Mouse (Mus musculus): ENCODE measurements at regions not wholly inside any gene's neighbourhood (a gene's known extent, or its start where the extent isn't known, plus 50 kb on each side); places are given as distances from the start of the nearest gene placed in this dataset.

- DNase-seq (ENCODE audit: low spot score) (peak; percentile 43), ATAC-seq (replicated peaks; ENCODE audit: low FRiP score) (no peak)
- 59% methylated on average over 10 of the region's 10 CpGs for WGBS
These were observed 156.4 kb upstream of the Frg1 start for GRCm38 (mm10) chr8:41573027-41573885.

GRCm38 (mm10) chr8:41570566-41570965 is 153.7 kb upstream of the Frg1 start:
- Histone ChIP-seq H3K4me3 (ENCODE audit: low read depth, low read length) (no peak overlapping the region), H3K9ac (ENCODE audit: low read depth, low read length) (no peak overlapping the region), H3K4me1 (replicated peaks; ENCODE audit: control insufficient read depth, insufficient read depth, low read length) (no peaks in the 10 kb centered on the region), H3K27ac (ENCODE audit: low read depth, low read length) (no peak overlapping the region), H3K36me3 (ENCODE audit: control insufficient read depth, insufficient read depth, low read length) (no peaks in the 10 kb centered on the region), H3K4me2 (no peak overlapping the region), H3K9me3 (ENCODE audit: control insufficient read depth, low read length) (no peaks in the 10 kb centered on the region), H3K27me3 (replicated peaks; ENCODE audit: control insufficient read depth, insufficient read depth, low read length) (no peaks in the 10 kb centered on the region)
- no peak for ATAC-seq (replicated peaks; ENCODE audit: low FRiP score)
- no peak for DNase-seq (ENCODE audit: low spot score)
- 86% methylated on average over 6 of the region's 6 CpGs for WGBS

More at GRCm38 (mm10) chr8:41573027-41573885, 156.4 kb upstream of the Frg1 start:
- no peaks in the 10 kb centered on the region for H3K36me3 ChIP-seq (ENCODE audit: control insufficient read depth, insufficient read depth, low read length)
- H3K4me3 ChIP-seq (ENCODE audit: low read depth, low read length), result no peak overlapping the region
- H3K9me3 ChIP-seq (ENCODE audit: control insufficient read depth, low read length), result no peaks in the 10 kb centered on the region
- H3K9ac ChIP-seq (ENCODE audit: low read depth, low read length), result no peak overlapping the region
- H3K4me2 ChIP-seq, result no peak overlapping the region
- no peak overlapping the region for H3K27ac ChIP-seq (ENCODE audit: low read depth, low read length)
- H3K27me3 ChIP-seq (replicated peaks; ENCODE audit: control insufficient read depth, insufficient read depth, low read length), result no peaks in the 10 kb centered on the region
- no peaks in the 10 kb centered on the region for H3K4me1 ChIP-seq (replicated peaks; ENCODE audit: control insufficient read depth, insufficient read depth, low read length)

- Histone ChIP-seq H3K9ac (ENCODE audit: low read depth, low read length) (no peak overlapping the region), H3K4me2 (no peak overlapping the region), H3K9me3 (ENCODE audit: control insufficient read depth, low read length) (no peaks in the 10 kb centered on the region), H3K4me1 (replicated peaks; ENCODE audit: control insufficient read depth, insufficient read depth, low read length) (no peaks in the 10 kb centered on the region), H3K4me3 (ENCODE audit: low read depth, low read length) (no peak overlapping the region), H3K36me3 (ENCODE audit: control insufficient read depth, insufficient read depth, low read length) (no peaks in the 10 kb centered on the region), H3K27me3 (replicated peaks; ENCODE audit: control insufficient read depth, insufficient read depth, low read length) (no peaks in the 10 kb centered on the region), H3K27ac (ENCODE audit: low read depth, low read length) (no peak overlapping the region)
- ATAC-seq (replicated peaks; ENCODE audit: low FRiP score), result no peak
- no peak for DNase-seq (ENCODE audit: low spot score)
- WGBS, result 71% methylated on average over 14 of the region's 14 CpGs
These were observed 145.1 kb upstream of the Frg1 start for GRCm38 (mm10) chr8:41561995-41562394.

DNA sequence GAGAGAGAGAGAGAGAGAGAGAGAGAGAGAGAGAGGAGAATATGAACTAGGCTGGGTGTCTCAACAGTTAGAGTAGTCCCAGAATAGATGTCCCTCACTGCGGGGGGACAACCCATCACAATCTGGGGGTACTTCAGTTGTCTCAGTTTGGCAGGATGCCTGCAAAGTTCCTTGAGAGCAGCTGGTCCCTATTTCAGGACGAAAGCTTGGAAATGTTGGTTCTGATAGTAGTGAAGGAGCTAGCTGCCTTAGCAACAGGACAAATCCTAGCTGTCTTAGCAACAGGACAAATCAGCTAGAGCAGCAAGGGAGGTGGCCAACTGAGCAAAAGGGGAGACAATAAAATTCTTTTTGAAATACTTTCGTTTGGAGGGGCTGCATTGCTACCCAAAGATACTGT is 139.9 kb upstream of the Frg1 start:
- 72% methylated on average over 3 of the region's 3 CpGs for WGBS
- H3K27ac ChIP-seq (ENCODE audit: low read depth, low read length), result no peak overlapping the region
- no peaks in the 10 kb centered on the region for H3K36me3 ChIP-seq (ENCODE audit: control insufficient read depth, insufficient read depth, low read length)
- no peak for ATAC-seq (replicated peaks; ENCODE audit: low FRiP score)
- H3K27me3 ChIP-seq (replicated peaks; ENCODE audit: control insufficient read depth, insufficient read depth, low read length), result no peaks in the 10 kb centered on the region
- H3K4me1 ChIP-seq (replicated peaks; ENCODE audit: control insufficient read depth, insufficient read depth, low read length), result no peaks in the 10 kb centered on the region
- H3K9me3 ChIP-seq (ENCODE audit: control insufficient read depth, low read length), result no peaks in the 10 kb centered on the region
- no peak overlapping the region for H3K4me2 ChIP-seq
- H3K9ac ChIP-seq (ENCODE audit: low read depth, low read length), result no peak overlapping the region
- no peak for DNase-seq (ENCODE audit: low spot score)
- no peak overlapping the region for H3K4me3 ChIP-seq (ENCODE audit: low read depth, low read length)

GRCm38 (mm10) chr8:41552747-41553534 is 136.1 kb upstream of the Frg1 start:
- Histone ChIP-seq H3K27ac (ENCODE audit: low read depth, low read length) (no peak overlapping the region), H3K36me3 (ENCODE audit: control insufficient read depth, insufficient read depth, low read length) (no peaks in the 10 kb centered on the region), H3K4me1 (replicated peaks; ENCODE audit: control insufficient read depth, insufficient read depth, low read length) (no peaks in the 10 kb centered on the region), H3K4me3 (ENCODE audit: low read depth, low read length) (no peak overlapping the region), H3K9ac (ENCODE audit: low read depth, low read length) (no peak overlapping the region), H3K9me3 (ENCODE audit: control insufficient read depth, low read length) (no peaks in the 10 kb centered on the region), H3K27me3 (replicated peaks; ENCODE audit: control insufficient read depth, insufficient read depth, low read length) (no peaks in the 10 kb centered on the region), H3K4me2 (no peak overlapping the region)
- no peak for DNase-seq (ENCODE audit: low spot score)
- ATAC-seq (replicated peaks; ENCODE audit: low FRiP score), result peak; percentile 53; the same call in 1 of the 2 replicates
- 69% methylated on average over 8 of the region's 8 CpGs for WGBS

DNA sequence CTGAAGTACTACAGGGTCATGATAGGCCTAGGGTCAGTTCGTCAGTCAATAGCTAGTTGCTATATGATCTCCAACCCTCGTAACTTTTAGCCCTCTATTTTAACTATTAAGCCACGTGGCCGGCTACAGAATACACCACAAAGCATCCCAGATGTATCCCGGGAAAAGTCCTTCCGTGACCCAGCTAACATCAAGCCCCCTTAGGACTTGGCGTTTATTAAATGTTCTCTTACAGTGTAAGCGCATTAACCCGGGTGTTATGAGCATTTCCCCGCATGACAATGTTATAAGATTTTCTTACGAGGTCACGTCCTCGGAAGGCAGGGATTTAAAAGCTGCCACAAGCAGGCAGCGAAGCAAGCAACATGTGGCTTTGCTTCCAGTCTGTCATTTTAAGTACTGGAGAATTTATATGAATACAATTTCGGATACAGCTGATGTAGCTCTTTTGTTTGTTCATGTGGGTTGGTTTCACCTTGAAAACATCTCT is 135.1 kb upstream of the Frg1 start:
- no peaks in the 10 kb centered on the region for H3K27me3 ChIP-seq (replicated peaks; ENCODE audit: control insufficient read depth, insufficient read depth, low read length)
- no peaks in the 10 kb centered on the region for H3K36me3 ChIP-seq (ENCODE audit: control insufficient read depth, insufficient read depth, low read length)
- H3K4me1 ChIP-seq (replicated peaks; ENCODE audit: control insufficient read depth, insufficient read depth, low read length), result no peaks in the 10 kb centered on the region
- WGBS, result 83% methylated on average over 15 of the region's 15 CpGs
- H3K9ac ChIP-seq (ENCODE audit: low read depth, low read length), result no peak overlapping the region
- no peak overlapping the region for H3K4me2 ChIP-seq
- H3K27ac ChIP-seq (ENCODE audit: low read depth, low read length), result no peak overlapping the region
- DNase-seq (ENCODE audit: low spot score) (no peak), ATAC-seq (replicated peaks; ENCODE audit: low FRiP score) (no peak)
- H3K4me3 ChIP-seq (ENCODE audit: low read depth, low read length), result no peak overlapping the region
- no peaks in the 10 kb centered on the region for H3K9me3 ChIP-seq (ENCODE audit: control insufficient read depth, low read length)

GRCm38 (mm10) chr8:41550095-41550420 is 133.2 kb upstream of the Frg1 start:
- 88% methylated on average over 2 of the region's 2 CpGs for WGBS
- no peaks in the 10 kb centered on the region for H3K36me3 ChIP-seq (ENCODE audit: control insufficient read depth, insufficient read depth, low read length)
- no peak for DNase-seq (ENCODE audit: low spot score)
- no peak overlapping the region for H3K4me2 ChIP-seq
- no peak for ATAC-seq (replicated peaks; ENCODE audit: low FRiP score)
- H3K4me1 ChIP-seq (replicated peaks; ENCODE audit: control insufficient read depth, insufficient read depth, low read length), result no peaks in the 10 kb centered on the region
- H3K27me3 ChIP-seq (replicated peaks; ENCODE audit: control insufficient read depth, insufficient read depth, low read length), result no peaks in the 10 kb centered on the region
- H3K9me3 ChIP-seq (ENCODE audit: control insufficient read depth, low read length), result no peaks in the 10 kb centered on the region
- H3K27ac ChIP-seq (ENCODE audit: low read depth, low read length), result no peak overlapping the region
- no peak overlapping the region for H3K4me3 ChIP-seq (ENCODE audit: low read depth, low read length)
- H3K9ac ChIP-seq (ENCODE audit: low read depth, low read length), result no peak overlapping the region

GRCm38 (mm10) chr8:41549220-41550094 is 132.6 kb upstream of the Frg1 start:
- Histone ChIP-seq H3K4me2 (no peak overlapping the region), H3K4me3 (ENCODE audit: low read depth, low read length) (no peak overlapping the region), H3K27ac (ENCODE audit: low read depth, low read length) (no peak overlapping the region), H3K4me1 (replicated peaks; ENCODE audit: control insufficient read depth, insufficient read depth, low read length) (no peaks in the 10 kb centered on the region), H3K36me3 (ENCODE audit: control insufficient read depth, insufficient read depth, low read length) (no peaks in the 10 kb centered on the region), H3K27me3 (replicated peaks; ENCODE audit: control insufficient read depth, insufficient read depth, low read length) (no peaks in the 10 kb centered on the region), H3K9me3 (ENCODE audit: control insufficient read depth, low read length) (no peaks in the 10 kb centered on the region), H3K9ac (ENCODE audit: low read depth, low read length) (no peak overlapping the region)
- 76% methylated on average over 25 of the region's 25 CpGs for WGBS
- DNase-seq (ENCODE audit: low spot score) (no peak), ATAC-seq (replicated peaks; ENCODE audit: low FRiP score) (no peak)
